Mouse (Mus musculus) brain, embryonic 14.5 days (tissue): ENCODE results near the gene Ctbp2. TPM values are rescaled to one million over a fixed set of nuclear protein-coding genes. Genes with fewer than 3 reads are reported as not detected.

ENCODE experiments used
- DNase-seq: peaks from one replicate; pipeline ENCODE4 v3.0.0-alpha.2; 2011; ENCODE audit warnings: low read depth
- CTCF ChIP-seq: fragments of 200-500 bp; IDR thresholded peaks from 2 replicates; pipeline ENCODE4 v1.5.1; 2012; ENCODE audit warnings: inconsistent platforms, mild to moderate bottlenecking, moderate library complexity, borderline replicate concordance; ENCODE audit not compliant: insufficient read depth, insufficient read length; ENCODE audit errors: extremely low read depth
- POLR2A ChIP-seq: fragments of 200-500 bp; IDR thresholded peaks from 2 replicates; pipeline ENCODE4 v1.6.1; 2012; ENCODE audit warnings: mild to moderate bottlenecking, inconsistent platforms, borderline replicate concordance; ENCODE audit not compliant: poor library complexity, insufficient read depth, insufficient read length, severe bottlenecking; ENCODE audit errors: extremely low read depth
- polyA plus RNA-seq: library from polyadenylated mRNA; depleted of rRNA; stranded (reverse); fragments of >200 nt; gene quantifications from 2 replicates; pipeline ENCODE4 v1.2.3, GENCODE M21; 2012

Ctbp2 gene
- polyA plus RNA-seq, 1 experiment, result 115 TPM

GRCm38 (mm10) chr7:133139689-133140336 is 15.7 kb upstream of the Ctbp2 start:
- TF ChIP-seq CTCF (no peak), POLR2A (no peak)
- no peak for DNase-seq

- peak; percentile 34; the same call in 1 of the 2 replicates for TF ChIP-seq CTCF
- no peak for TF ChIP-seq POLR2A
- DNase-seq, result no peak
Measured at GRCm38 (mm10) chr7:133133552-133133951, 9.4 kb upstream of the Ctbp2 start.

- DNase-seq, result no peak
- TF ChIP-seq POLR2A (no peak), CTCF (no peak)
Measured at GRCm38 (mm10) chr7:133132702-133133101, 8.5 kb upstream of the Ctbp2 start.

- no peak for DNase-seq
- TF ChIP-seq CTCF, result no peak
- no peak for TF ChIP-seq POLR2A
Measured at GRCm38 (mm10) chr7:133124701-133125485, 739 bp upstream of the Ctbp2 start.

- DNase-seq, result peak; percentile 91
- TF ChIP-seq POLR2A (no peak; the same call in 1 of the 2 replicates), CTCF (no peak)
Measured at GRCm38 (mm10) chr7:133123244-133123998, 733 bp downstream of the Ctbp2 start, which contains the start of gene Fgfr2. TSS of gene Fgfr2 (minus strand) at chr7:133123350.

- DNase-seq, result peak; percentile 69
Measured at GRCm38 (mm10) chr7:133122379-133123243, 1.5 kb downstream of the Ctbp2 start.

GRCm38 (mm10) chr7:133121661-133122378 is 2.3 kb downstream of the Ctbp2 start:
- TF ChIP-seq POLR2A, result 0 out of 2 replicates have a peak, but pooled peaks have one; percentile 22
- no peak for TF ChIP-seq CTCF
- peak; percentile 69 for DNase-seq

More at GRCm38 (mm10) chr7:133122379-133123243, 1.5 kb downstream of the Ctbp2 start:
- TF ChIP-seq CTCF (no peak), POLR2A (0 out of 2 replicates have a peak, but pooled peaks have one; percentile 17)

- DNase-seq, result peak; percentile 33
- TF ChIP-seq CTCF (no peak), POLR2A (no peak)
Measured at GRCm38 (mm10) chr7:133121080-133121607, 3.0 kb downstream of the Ctbp2 start.

GRCm38 (mm10) chr7:133120221-133120751 is 3.9 kb downstream of the Ctbp2 start:
- DNase-seq, result peak; percentile 67
- TF ChIP-seq CTCF, result no peak
- no peak for TF ChIP-seq POLR2A

- DNase-seq, result peak; percentile 55
- TF ChIP-seq CTCF (no peak), POLR2A (no peak)
Measured at GRCm38 (mm10) chr7:133117815-133118214, 6.3 kb downstream of the Ctbp2 start.

GRCm38 (mm10) chr7:133116542-133116941 is 7.6 kb downstream of the Ctbp2 start:
- TF ChIP-seq POLR2A, result no peak
- no peak for TF ChIP-seq CTCF
- DNase-seq, result no peak
